Mouse (Mus musculus) heart, postnatal 14 days (tissue): ENCODE results near the gene Ttc39a. TPM values are rescaled to one million over a fixed set of nuclear protein-coding genes. Genes with fewer than 3 reads are reported as not detected.
A peak's percentile ranks its signal among the peaks of the same experiment; 100 is the strongest.

Experiments used
- DNase-seq, 2 experiments: peaks; one replicate each; pipeline ENCODE4 v3.0.0; 2021 to 2022
- intact Hi-C: fragments of 180-260 bp; cut with DNase I; formaldehyde crosslinking; loops from one replicate; pipeline ENCODE4 v1.15.1; 2025
- total RNA-seq, 2 experiments: library from RNA; stranded (reverse); gene quantifications; 2 replicates each; pipeline ENCODE4 v1.2.3; 2021

Ttc39a gene
- total RNA-seq, 2 experiments from 2014 or later: 1.2 to 1.6 TPM

- intact Hi-C loops: no loop called here
- DNase-seq: no peak
Observed at GRCm38 (mm10) chr4:109419563-109419962, 13.1 kb downstream of the Ttc39a start.

DNA sequence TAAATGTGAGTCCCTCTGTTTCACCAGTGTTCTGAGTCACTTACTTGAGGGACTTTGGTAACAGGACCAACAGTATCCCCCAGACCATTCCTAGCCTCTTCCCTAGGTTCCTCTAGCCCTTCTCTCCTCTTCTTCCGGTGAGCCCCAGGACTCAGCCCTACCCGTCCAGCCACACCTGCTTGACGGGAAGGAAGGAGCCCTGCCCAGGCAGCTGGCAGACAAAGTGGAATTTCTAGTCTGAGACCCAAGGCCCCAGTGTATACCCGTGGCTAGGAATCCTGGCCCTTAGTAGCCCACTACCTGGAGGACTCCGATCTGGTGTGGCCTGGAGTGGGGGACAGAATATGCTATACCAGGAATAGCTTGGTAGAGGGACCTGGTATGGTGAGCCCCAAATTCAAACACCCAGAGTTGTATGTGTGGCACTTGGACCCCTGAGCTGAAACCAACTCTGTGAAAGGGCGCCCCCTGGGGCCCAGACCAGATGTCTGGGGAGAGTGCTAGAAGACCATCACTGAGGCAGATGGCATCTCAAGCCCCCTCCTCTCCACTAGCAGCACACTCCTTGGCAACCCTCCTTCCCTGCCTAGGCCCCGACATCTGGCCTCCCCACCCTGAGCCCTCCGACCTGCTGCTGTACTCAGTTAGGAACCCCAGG is 13.8 kb downstream of the Ttc39a start:
- intact Hi-C loops: no loop called here
- DNase-seq: peak in 1 of 2 experiments; percentile 35

- no peak for DNase-seq
- intact Hi-C loops: no loop called here
Observed at GRCm38 (mm10) chr4:109421608-109422007, 15.2 kb downstream of the Ttc39a start.

DNA sequence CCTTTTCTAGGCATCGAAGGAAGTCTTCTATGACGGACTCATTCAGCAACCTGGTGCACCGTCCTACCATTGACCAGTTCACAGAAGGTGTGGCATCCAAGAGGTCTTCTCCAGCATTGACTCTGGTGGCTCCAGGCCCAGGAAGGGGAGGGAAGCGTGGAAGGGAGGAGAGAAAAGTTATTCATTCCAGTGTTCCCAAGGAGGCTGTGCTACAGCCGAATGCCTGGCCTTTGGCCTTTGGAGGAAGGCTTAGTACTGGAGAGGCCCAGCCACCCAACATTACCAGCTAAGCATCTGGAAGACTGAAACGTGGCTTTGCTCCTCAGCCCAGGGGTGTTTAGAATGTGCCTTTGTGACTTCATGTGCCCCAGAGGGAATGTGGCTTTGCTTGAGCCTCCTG is 16.0 kb downstream of the Ttc39a start:
- DNase-seq: no peak
- intact Hi-C loops: no loop called here

DNA sequence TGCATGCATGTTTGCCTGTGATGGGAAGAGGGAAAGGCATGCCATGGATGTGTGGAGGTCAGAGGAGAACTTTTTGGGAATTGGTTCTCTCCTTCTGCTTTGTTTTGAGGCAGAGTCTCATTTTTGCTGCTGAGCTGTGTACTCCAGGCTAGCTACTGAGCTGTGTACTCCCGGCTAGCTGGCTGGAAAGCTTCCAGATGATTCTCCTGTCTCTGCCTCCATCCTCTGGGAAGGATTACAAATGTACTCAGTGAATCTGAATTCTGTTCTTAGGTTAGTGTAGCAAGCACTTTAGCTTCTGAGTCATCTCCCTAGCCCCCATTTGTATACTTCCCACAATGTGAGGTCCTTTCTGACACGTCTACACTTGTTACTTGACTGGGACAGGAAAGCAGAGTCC is 17.0 kb downstream of the Ttc39a start:
- intact Hi-C loops: no loop called here
- no peak for DNase-seq

DNA sequence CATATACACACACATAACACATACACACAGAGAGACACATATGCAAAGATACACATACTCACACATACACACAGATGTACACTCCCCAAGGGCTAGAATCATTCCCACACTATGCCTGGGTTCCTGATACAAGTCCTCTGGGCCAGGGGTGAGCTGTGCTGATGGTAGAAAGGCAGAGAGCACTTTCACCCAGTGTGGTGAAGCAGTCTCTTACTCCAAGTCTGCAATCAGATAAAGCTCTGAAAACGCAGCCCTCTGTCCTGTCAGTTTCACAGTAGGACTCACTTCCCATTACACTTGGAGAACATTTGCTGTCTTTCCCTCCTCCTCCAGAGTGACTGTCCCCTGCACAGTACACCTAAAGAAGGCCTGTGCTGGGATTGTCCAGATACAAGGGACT is 20.6 kb downstream of the Ttc39a start:
- intact Hi-C loops: no loop called here
- no peak for DNase-seq

DNA sequence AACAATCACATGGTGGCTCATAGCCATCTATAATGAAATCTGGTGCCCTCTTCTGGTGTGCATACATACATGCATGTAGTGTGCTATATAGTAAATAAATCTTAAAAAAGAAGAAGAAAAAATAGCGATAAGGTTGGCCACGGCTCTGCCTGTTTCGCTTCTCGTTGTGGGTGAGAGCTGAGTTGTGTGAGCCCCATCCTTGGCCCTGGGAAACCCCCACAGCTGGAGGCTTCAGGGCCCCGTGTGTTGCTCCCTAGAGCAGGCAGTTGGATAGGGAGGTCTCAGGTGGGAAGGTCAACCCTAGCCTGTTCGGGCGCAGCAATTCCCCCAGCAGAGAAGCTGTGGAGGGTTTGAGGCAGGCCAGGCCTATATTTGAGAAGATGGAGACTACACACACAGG is 23.8 kb downstream of the Ttc39a start:
- intact Hi-C loops: loop anchor here (10.0 kb wide), 1 partner anchor 275 kb away; no protein-coding TSS in a partner anchor
- DNase-seq: no peak

DNA sequence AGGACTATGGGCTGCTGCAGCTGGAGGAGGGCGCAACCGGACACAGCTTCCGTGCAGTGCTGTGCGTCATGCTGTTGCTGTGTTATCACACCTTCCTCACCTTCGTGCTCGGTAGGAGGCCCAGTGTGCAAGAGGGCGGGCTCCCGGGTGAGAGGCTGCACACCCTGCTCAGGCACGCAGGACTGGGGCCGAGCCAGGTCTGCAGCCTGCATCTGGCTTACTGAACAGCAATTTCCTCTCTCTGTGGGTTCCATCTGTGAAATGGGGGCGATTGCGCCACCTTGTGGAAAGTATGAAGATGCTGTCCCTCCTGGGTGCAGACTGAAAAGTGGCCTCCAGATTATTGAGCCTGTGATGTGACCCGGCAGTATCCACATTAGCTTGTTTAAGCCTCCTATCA is 24.4 kb downstream of the Ttc39a start:
- DNase-seq: peak; percentile 62 to 63
- intact Hi-C loops: loop anchor here (10.0 kb wide), 1 partner anchor 274 kb away; no protein-coding TSS in a partner anchor

GRCm38 (mm10) chr4:109432668-109433375 is 26.4 kb downstream of the Ttc39a start:
- no peak for DNase-seq

GRCm38 (mm10) chr4:109433641-109434040 is 27.2 kb downstream of the Ttc39a start:
- peak; percentile 43 to 67 for DNase-seq
- intact Hi-C loops: loop anchor here (10.0 kb wide), 1 partner anchor 271 kb away; no protein-coding TSS in a partner anchor

More at GRCm38 (mm10) chr4:109432668-109433375, 26.4 kb downstream of the Ttc39a start:
- intact Hi-C loops: loop anchor here (10.0 kb wide), 1 partner anchor 272 kb away; no protein-coding TSS in a partner anchor

GRCm38 (mm10) chr4:109434256-109434655 is 27.8 kb downstream of the Ttc39a start:
- intact Hi-C loops: loop anchor here (10.0 kb wide), 1 partner anchor 271 kb away; no protein-coding TSS in a partner anchor
- DNase-seq: no peak

- DNase-seq: peak; percentile 75 to 81
Observed at GRCm38 (mm10) chr4:109437913-109438878, 31.8 kb downstream of the Ttc39a start.

GRCm38 (mm10) chr4:109439101-109439500 is 32.7 kb downstream of the Ttc39a start:
- DNase-seq: no peak
- intact Hi-C loops: loop anchor here (2.0 to 10.0 kb wide), 2 partner anchors 38 to 266 kb away; no protein-coding TSS in a partner anchor

More at GRCm38 (mm10) chr4:109437913-109438878, 31.8 kb downstream of the Ttc39a start:
- intact Hi-C loops: loop anchor here (2.0 to 10.0 kb wide), 2 partner anchors 39 to 267 kb away; no protein-coding TSS in a partner anchor

- peak in 1 of 2 experiments; percentile 23 for DNase-seq
- intact Hi-C loops: loop anchor here (2.0 to 10.0 kb wide), 3 partner anchors 37 to 287 kb away; no protein-coding TSS in a partner anchor
Observed at GRCm38 (mm10) chr4:109439825-109440248, 33.4 kb downstream of the Ttc39a start.

GRCm38 (mm10) chr4:109440381-109440780 is 34.0 kb downstream of the Ttc39a start:
- DNase-seq: no peak
- intact Hi-C loops: loop anchor here (5.0 kb wide), 1 partner anchor 287 kb away; no protein-coding TSS in a partner anchor

DNA sequence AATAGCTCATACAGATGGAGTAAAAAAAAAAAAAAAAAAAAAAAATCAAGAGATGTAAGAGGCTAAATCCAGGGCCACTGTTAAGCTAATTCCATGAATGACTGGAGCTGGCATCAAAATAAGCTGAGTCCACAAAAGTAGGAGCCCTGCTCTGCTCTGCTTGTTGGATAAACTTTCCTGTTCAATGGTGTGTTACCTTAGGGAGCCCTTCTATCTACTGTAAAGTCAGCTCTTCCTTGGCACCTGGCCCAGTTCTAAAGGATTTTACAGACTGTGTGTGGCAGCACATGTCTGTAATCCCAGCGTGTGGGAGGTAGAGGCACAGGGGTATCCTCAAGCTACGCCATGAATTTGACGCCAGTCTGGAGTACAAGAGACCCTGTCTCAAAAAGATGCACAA is 34.6 kb downstream of the Ttc39a start:
- DNase-seq: no peak
- intact Hi-C loops: loop anchor here (5.0 kb wide), 1 partner anchor 286 kb away; no protein-coding TSS in a partner anchor

GRCm38 (mm10) chr4:109442126-109442525 is 35.7 kb downstream of the Ttc39a start:
- no peak for DNase-seq
- intact Hi-C loops: loop anchor here (5.0 kb wide), 1 partner anchor 285 kb away; no protein-coding TSS in a partner anchor

GRCm38 (mm10) chr4:109442649-109443048 is 36.2 kb downstream of the Ttc39a start:
- peak in 1 of 2 experiments; percentile 20 for DNase-seq
- intact Hi-C loops: loop anchor here (5.0 kb wide), 1 partner anchor 285 kb away; no protein-coding TSS in a partner anchor

DNA sequence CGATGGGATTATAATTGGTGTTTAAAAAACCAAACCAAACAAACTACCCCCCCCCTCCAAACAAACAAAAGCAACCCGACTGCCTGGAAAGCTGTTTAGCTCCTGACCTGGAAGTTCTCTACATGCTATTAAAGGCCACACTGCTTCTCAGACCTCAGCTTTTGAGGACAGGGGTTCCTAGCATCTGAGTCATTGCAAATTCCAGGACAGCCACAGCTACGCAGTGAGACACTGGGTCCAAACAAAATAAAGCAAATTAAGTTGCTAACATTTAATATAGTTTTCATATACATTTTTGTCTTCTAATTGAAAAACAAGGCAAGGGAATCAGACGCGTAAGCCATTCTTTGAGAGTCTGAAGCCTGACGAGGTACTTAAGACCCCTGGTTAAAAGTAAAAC is 38.0 kb downstream of the Ttc39a start:
- DNase-seq: no peak
- intact Hi-C loops: loop anchor here (5.0 kb wide), 1 partner anchor 283 kb away; no protein-coding TSS in a partner anchor

DNA sequence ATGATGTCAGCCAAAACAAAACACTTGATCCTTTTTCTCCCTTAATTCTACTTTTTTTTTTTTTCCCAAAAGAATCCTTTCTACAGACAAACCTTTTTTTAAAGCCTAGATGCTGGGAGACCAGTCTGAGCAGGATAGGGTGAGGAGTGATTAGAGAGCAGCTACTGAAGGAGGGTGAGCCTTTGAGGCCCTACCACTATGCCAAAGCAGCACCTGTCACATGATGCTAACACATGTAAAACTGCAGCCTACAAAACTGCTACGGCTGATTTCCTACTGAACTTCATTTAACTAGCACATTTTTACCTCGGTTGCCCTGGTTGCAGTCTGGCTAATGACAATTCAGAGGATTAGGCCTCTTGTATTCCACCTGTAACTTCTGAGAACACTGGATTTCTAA is 38.5 kb downstream of the Ttc39a start:
- no peak for DNase-seq
- intact Hi-C loops: loop anchor here (5.0 kb wide), 1 partner anchor 282 kb away; no protein-coding TSS in a partner anchor
